Mouse (Mus musculus) brain, adult 10 weeks (tissue): ENCODE data around the gene E4f1. TPM values are rescaled to one million over a fixed set of nuclear protein-coding genes. Genes with fewer than 3 reads are reported as not detected.

Experiments used
- polyA plus RNA-seq: library from polyadenylated mRNA; stranded (reverse); fragments of 350-450 nt; fragmentation: Illumina TruSeq; extraction: RNeasy Lipid Tissue Mini Kit (QIAGEN cat#74804); gene quantifications from one replicate; pipeline ENCODE4 v1.2.3, GENCODE M21; 2015; ENCODE audit warnings: low read depth, low replicate concordance

Gene E4f1
- polyA plus RNA-seq: 26.5 TPM

GRCm38 (mm10) chr17:24469910-24470602 is at the start of gene E4f1, which contains the start of gene Pgp:
Gene E4f1, minus strand, starts transcription at chr17:24470313.
Gene Pgp, plus strand, starts transcription at chr17:24470392.

GRCm38 (mm10) chr17:24488186-24488661 is 18.1 kb upstream of the E4f1 start, which contains the start of gene Caskin1:
Gene Caskin1, plus strand, starts transcription at chr17:24488601.

GRCm38 (mm10) chr17:24478663-24479380 is 8.7 kb upstream of the E4f1 start, which contains the start of gene Mlst8:
Gene Mlst8, minus strand, starts transcription at chr17:24479078.

DNA sequence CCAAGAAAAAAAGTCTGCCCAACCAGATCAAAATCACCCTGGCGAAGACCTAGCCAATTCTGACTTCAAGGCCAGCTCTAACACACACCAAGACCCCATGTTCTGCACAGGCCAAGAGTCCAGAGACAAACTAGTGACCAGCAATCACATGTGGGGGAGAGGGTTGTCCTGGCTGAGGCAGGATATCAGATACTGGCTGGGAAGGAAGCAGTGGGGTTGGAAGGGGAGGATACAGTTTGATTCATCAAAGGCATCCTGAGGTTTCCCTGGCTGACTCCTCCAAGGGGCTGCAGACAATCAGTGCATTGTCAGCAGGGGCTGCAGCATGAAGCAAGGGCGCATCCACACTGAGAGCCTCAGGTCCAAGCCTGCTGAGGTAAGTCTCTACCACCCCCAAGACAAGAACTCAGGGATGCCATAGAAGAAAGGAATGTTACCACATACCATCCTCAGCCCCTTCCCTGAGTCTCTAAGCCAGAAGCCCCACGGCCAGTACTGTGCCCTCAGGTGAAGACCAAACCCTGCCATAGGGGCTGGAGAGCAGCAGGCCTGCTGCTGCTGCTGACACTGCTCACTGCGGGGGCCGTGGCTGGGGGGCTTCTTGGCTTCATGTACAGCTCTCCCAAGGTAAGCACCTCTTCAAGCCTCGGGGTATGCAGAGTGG is 3.6 kb upstream of the E4f1 start, which contains the start of gene Bricd5:
Bricd5 (plus strand) TSS at position 273 of the 664 bp plus-strand sequence.

DNA sequence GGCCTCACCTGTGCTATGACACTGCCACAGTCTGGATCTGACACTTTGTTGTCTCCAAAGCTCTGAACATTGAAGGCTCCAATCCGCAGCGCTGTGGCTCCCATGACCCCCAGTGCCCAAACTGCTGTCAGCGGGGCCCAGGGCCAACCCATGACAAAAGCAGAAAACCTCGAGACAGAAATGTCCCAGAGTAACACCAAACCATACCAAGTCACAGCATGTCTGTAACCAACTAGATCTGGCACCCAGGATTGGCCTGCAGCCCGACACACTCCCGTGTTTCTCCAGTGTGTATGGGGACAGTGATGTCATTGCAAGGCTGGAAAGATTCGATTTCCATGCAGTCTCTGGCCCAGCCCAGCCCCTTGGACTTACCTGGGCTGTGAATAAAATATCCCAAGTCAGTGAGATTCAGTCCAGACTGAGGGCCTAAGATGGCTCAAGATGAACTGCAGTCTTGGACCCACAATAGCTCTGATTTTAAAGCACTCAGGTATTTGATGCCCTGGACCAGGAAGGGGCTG is 27.4 kb downstream of the E4f1 start, which contains the start of gene Dnase1l2:
Dnase1l2 (minus strand) TSS at position 474 of the 524 bp plus-strand sequence.

GRCm38 (mm10) chr17:24426471-24427169 is 43.5 kb downstream of the E4f1 start, which contains the start of gene Eci1:
Gene Eci1, plus strand, starts transcription at chr17:24426641.

GRCm38 (mm10) chr17:24414230-24414976 is 55.7 kb downstream of the E4f1 start, which contains the start of gene Rnps1:
Gene Rnps1, plus strand, starts transcription at chr17:24414565.

Other genes starting within 250 kb of the E4f1 start
- 9.5 TPM for gene Tedc2, start 249.5 kb downstream of the E4f1 start, polyA plus RNA-seq
- gene Ccnf, start 218.8 kb downstream of the E4f1 start, polyA plus RNA-seq: 3.1 TPM
- 0.21 TPM for gene Abca17, start 119.2 kb downstream of the E4f1 start, polyA plus RNA-seq
- gene Abca3, start 118.4 kb downstream of the E4f1 start, polyA plus RNA-seq: 38.3 TPM
- gene Rnps1, start 55.7 kb downstream of the E4f1 start, polyA plus RNA-seq: 157 TPM
- gene Eci1, start 43.7 kb downstream of the E4f1 start, polyA plus RNA-seq: 37.9 TPM
- gene Dnase1l2, start 27.2 kb downstream of the E4f1 start, polyA plus RNA-seq: 8.0 TPM
- 68.9 TPM for gene Pgp, start 79 bp upstream of the E4f1 start, polyA plus RNA-seq
- gene Bricd5, start 3.6 kb upstream of the E4f1 start, polyA plus RNA-seq: 1.0 TPM
- gene Mlst8, start 8.8 kb upstream of the E4f1 start, polyA plus RNA-seq: 41.6 TPM
- gene Caskin1, start 18.3 kb upstream of the E4f1 start, polyA plus RNA-seq: 78.2 TPM
- gene Traf7, start 57.6 kb upstream of the E4f1 start, polyA plus RNA-seq: 80.2 TPM
- gene Rab26, start 63.9 kb upstream of the E4f1 start, polyA plus RNA-seq: 59.9 TPM
- 45.2 TPM for gene Pkd1, start 79.5 kb upstream of the E4f1 start, polyA plus RNA-seq
- gene Tsc2, start 162.3 kb upstream of the E4f1 start, polyA plus RNA-seq: 97.7 TPM
- gene Nthl1, start 162.4 kb upstream of the E4f1 start, polyA plus RNA-seq: 9.6 TPM
- 49.3 TPM for gene Slc9a3r2, start 180.0 kb upstream of the E4f1 start, polyA plus RNA-seq
- gene Npw, start 188.1 kb upstream of the E4f1 start, polyA plus RNA-seq: not detected
- gene Zfp598, start 199.4 kb upstream of the E4f1 start, polyA plus RNA-seq: 31.2 TPM
- 193 TPM for gene Syngr3, start 219.6 kb upstream of the E4f1 start, polyA plus RNA-seq
- gene Gfer, start 225.8 kb upstream of the E4f1 start, polyA plus RNA-seq: 22.1 TPM
- gene Noxo1, start 225.9 kb upstream of the E4f1 start, polyA plus RNA-seq: 3.3 TPM
- 28.6 TPM for gene Tbl3, start 237.3 kb upstream of the E4f1 start, polyA plus RNA-seq
- gene Rnf151, start 247.8 kb upstream of the E4f1 start, polyA plus RNA-seq: not detected
- gene Rps2, start 247.8 kb upstream of the E4f1 start, polyA plus RNA-seq: 796 TPM